Mouse (Mus musculus) kidney, adult 9 months (tissue): ENCODE measurements around the gene Spata20.

Experiments used
- DNase-seq: peaks from one replicate; pipeline ENCODE4 v3.0.0; 2022

Gene Spata20

DNA sequence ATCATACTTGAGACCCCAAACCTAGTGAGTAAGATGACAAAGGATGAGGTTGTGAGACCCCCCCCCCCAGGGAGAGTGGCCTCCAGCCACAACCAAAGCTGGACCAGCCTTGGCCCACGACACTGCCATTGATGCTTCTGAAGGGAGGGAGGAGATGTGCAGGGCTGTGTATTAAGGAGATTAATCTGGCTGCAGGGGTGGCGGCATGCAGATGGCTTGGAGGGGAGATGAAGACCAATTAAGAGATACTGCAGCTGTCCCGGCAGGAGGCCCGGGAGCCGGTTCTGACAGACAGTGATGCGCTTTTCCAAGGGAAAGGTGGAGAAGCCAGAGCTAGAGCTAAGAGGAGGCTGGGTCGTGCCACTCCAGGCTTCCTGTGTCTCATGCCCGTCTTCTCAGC, 36.7 kb downstream of the Spata20 start:
- no peak for DNase-seq

DNA sequence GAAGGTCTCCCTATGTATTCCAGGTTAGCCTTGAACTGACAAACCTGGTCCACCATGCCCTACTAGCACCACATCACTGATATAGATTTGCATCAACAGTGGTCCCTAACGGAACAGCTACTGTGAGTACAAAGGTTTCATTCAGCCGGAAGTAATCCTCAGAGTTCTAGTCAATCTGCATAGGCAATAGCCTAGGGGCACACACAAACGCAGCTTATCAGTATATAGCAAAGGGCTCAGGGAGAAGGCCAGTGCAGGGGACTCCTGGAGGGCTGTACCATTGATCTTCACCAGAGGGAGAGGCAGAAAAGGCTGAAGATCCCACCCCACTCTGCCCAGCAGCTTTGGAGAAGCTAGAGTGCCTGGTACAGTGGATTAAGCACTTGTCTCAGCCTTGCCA, 39.0 kb downstream of the Spata20 start:
- DNase-seq: no peak

DNA sequence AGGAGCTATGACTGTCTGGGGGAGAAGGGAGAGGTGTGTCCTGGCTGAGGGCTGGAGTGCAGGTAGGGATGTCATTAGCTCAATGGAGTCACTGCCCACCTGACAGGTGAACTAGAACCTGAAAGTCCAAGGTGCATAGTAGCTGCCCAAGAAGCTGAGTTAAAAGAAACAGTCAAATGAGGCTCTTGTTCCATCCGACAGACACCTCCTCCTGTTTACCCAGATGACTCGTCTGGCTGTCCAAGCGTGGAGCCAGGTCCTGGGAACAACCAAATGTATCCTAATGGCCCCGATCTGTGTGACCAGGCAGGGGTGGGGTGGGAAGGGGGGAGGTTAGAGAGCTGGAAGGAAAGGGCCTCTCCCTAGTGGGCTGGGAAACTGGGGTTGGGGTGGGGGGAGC, 40.7 kb downstream of the Spata20 start:
- DNase-seq: peak; percentile 71

- peak; percentile 58 for DNase-seq
Measured at GRCm38 (mm10) chr11:94444829-94445228, 41.1 kb downstream of the Spata20 start.

DNA sequence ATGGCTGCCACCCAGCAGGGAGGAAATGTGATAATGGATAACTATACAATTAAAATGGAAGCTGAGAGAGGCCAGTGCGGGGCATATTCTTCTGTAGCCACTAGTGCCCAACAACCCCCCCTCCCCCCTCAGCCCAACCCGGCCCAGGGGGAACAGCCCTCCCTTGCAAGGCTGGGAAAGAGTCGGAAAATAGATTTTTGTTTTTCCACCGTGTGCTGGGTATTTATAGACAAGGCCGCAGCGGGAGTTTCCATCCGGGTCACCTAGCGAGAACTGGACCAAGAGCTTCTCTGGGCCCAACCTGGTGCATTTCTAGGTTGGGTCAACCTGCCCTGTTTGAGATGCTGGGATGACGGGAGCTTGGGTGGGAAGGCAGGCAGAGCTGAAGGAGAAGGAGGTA, 44.2 kb downstream of the Spata20 start:
- DNase-seq: no peak

DNA sequence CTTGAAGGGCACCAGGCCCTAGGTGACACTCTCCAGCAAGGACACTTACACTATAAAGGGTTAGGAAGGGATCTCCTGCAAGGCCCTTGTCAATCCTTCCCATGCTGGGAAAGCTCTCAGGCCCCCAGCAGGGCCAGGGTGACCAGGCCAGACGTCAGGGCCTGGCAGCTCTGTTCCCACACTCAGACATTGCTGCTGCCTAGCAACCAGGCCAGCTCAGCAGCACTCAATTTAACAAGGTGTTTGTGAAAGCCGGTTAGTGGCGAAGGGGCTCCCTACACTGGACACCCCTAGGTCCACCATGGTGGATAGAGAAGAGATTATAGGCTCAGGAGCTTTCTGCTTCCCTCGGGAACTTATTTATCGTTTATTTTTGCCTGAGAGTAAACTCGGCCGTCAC, 44.9 kb downstream of the Spata20 start:
- DNase-seq: no peak

DNA sequence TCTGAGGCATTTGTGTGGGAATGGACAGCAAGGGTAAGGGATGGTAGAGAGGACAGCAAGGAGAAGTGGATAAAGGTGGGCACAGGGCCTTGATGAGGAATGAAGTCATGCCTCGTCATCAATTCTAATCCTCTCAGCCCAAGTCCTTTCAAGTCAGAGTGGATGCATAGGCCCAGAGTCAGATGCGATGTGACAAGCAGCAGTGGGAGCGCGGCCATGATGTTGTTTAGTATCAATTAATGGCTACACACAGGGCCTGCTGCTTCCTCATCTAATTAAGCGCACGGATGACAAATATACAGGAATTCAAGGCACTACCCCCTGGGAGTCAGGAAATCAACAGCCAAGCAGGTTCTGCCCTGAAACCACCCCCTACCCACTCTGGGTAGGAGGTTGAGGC, 45.6 kb downstream of the Spata20 start:
- DNase-seq: no peak

GRCm38 (mm10) chr11:94429011-94429651, 56.8 kb downstream of the Spata20 start:
- peak; percentile 28 for DNase-seq
